Mouse (Mus musculus) subcutaneous adipose tissue, adult 2 months (tissue): Measurements from ENCODE around the gene Fhdc1. TPM values are rescaled to one million over a fixed set of nuclear protein-coding genes. Genes with fewer than 3 reads are reported as not detected.

Experiments
- polyA plus RNA-seq: library from polyadenylated mRNA; depleted of rRNA; stranded (reverse); fragments of >200 nt; gene quantifications from 2 replicates; pipeline ENCODE4 v1.2.3, GENCODE M21; 2012; ENCODE audit warnings: low replicate concordance; rRNA removed

Fhdc1 gene
- polyA plus RNA-seq = 0.47 and 2.8 TPM in 2 replicates

GRCm38 (mm10) chr3:84480006-84480897 is at the start of gene Fhdc1:
Fhdc1 (minus strand) TSS chr3:84480429.

Other genes with a start within 250 kb of the Fhdc1 start
- 12.2 and 28.7 TPM in 2 replicates for gene Trim2, start 173.6 kb downstream of the Fhdc1 start, polyA plus RNA-seq
- 9.3 and 17.9 TPM in 2 replicates for gene Arfip1, start 102.2 kb upstream of the Fhdc1 start, polyA plus RNA-seq
- 0.03 TPM in 1 of 2 replicates, not detected in the other for gene Tigd4, start 113.1 kb upstream of the Fhdc1 start, polyA plus RNA-seq
- gene Tmem154, start 185.8 kb upstream of the Fhdc1 start, polyA plus RNA-seq = 2.1 and 3.6 TPM in 2 replicates